Mouse (Mus musculus) megakaryocyte, embryonic 14.5 days (primary cell): ENCODE measurements at regions not wholly inside any gene's neighbourhood (a gene's known extent, or its start where the extent isn't known, plus 50 kb on each side); places are given as distances from the start of the nearest gene placed in this dataset.

Source experiments
- H3K27me3 ChIP-seq: replicated peaks from 2 replicates; pipeline ENCODE3; 2012; ENCODE audit warnings: inconsistent platforms
- H3K36me3 ChIP-seq: replicated peaks from 2 replicates; pipeline ENCODE3; 2012; ENCODE audit warnings: low read length, inconsistent platforms, mixed read lengths
- H3K4me1 ChIP-seq: 2 replicates; pipeline ENCODE4 v1.6.1; 2012; ENCODE audit warnings: inconsistent platforms
- H3K4me3 ChIP-seq: replicated peaks from 2 replicates; pipeline ENCODE3; 2012; ENCODE audit warnings: moderate library complexity, mild to moderate bottlenecking, inconsistent platforms
- H3K9me3 ChIP-seq: 2 replicates; pipeline ENCODE4 v1.6.1; 2012; ENCODE audit warnings: inconsistent platforms
- FLI1 ChIP-seq: IDR thresholded peaks from 2 replicates; pipeline ENCODE4 v1.6.1; 2012; ENCODE audit warnings: low read length, inconsistent platforms, mixed read lengths
- GATA1 ChIP-seq: IDR thresholded peaks from 3 replicates; pipeline ENCODE4 v1.6.1; 2012; ENCODE audit warnings: mixed read lengths, low read length, inconsistent platforms, borderline replicate concordance

- H3K36me3 ChIP-seq: no peaks in the 10 kb centered on the region
- H3K4me1 ChIP-seq: peaks cover 4% of the 10 kb centered on the region; the same call in 1 of the 2 replicates
- TF ChIP-seq FLI1 (no peak), GATA1 (no peak)
- no peaks in the 10 kb centered on the region for H3K9me3 ChIP-seq
- H3K27me3 ChIP-seq: no peaks in the 10 kb centered on the region
- H3K4me3 ChIP-seq: no peak overlapping the region
Measured at GRCm38 (mm10) chr14:46179024-46179423, 200.2 kb upstream of the Gm15217 start.

- no peaks in the 10 kb centered on the region for H3K9me3 ChIP-seq
- H3K4me3 ChIP-seq: no peak overlapping the region
- TF ChIP-seq GATA1: no peak
- no peak for TF ChIP-seq FLI1
- peaks cover 17% of the 10 kb centered on the region for H3K4me1 ChIP-seq
- H3K36me3 ChIP-seq: no peaks in the 10 kb centered on the region
- no peaks in the 10 kb centered on the region for H3K27me3 ChIP-seq
Measured at GRCm38 (mm10) chr14:46191639-46192399, 187.4 kb upstream of the Gm15217 start.

- Histone ChIP-seq H3K27me3 (no peaks in the 10 kb centered on the region), H3K9me3 (no peaks in the 10 kb centered on the region), H3K4me3 (no peak overlapping the region), H3K36me3 (no peaks in the 10 kb centered on the region), H3K4me1 (peaks cover 17% of the 10 kb centered on the region)
- TF ChIP-seq FLI1: no peak
- TF ChIP-seq GATA1: no peak
Measured at GRCm38 (mm10) chr14:46193577-46193976, 185.6 kb upstream of the Gm15217 start.

GRCm38 (mm10) chr14:46195939-46196338, 183.3 kb upstream of the Gm15217 start:
- peak overlapping the region; percentile 59 for H3K4me3 ChIP-seq
- H3K36me3 ChIP-seq: no peaks in the 10 kb centered on the region
- no peaks in the 10 kb centered on the region for H3K27me3 ChIP-seq
- TF ChIP-seq GATA1 (no peak), FLI1 (no peak)
- H3K4me1 ChIP-seq: peaks cover 17% of the 10 kb centered on the region
- H3K9me3 ChIP-seq: no peaks in the 10 kb centered on the region

- TF ChIP-seq GATA1 (no peak), FLI1 (no peak)
- no peaks in the 10 kb centered on the region for H3K27me3 ChIP-seq
- peaks cover 7% of the 10 kb centered on the region; the same call in 1 of the 2 replicates for H3K9me3 ChIP-seq
- no peak overlapping the region for H3K4me3 ChIP-seq
- H3K4me1 ChIP-seq: no peaks in the 10 kb centered on the region
- H3K36me3 ChIP-seq: no peaks in the 10 kb centered on the region
Measured at GRCm38 (mm10) chr14:46202818-46203217, 176.4 kb upstream of the Gm15217 start.

- H3K9me3 ChIP-seq: no peaks in the 10 kb centered on the region
- H3K27me3 ChIP-seq: no peaks in the 10 kb centered on the region
- H3K4me3 ChIP-seq: no peak overlapping the region
- H3K4me1 ChIP-seq: no peaks in the 10 kb centered on the region
- TF ChIP-seq GATA1 (no peak), FLI1 (no peak)
- no peaks in the 10 kb centered on the region for H3K36me3 ChIP-seq
Measured at GRCm38 (mm10) chr14:46220483-46220882, 158.7 kb upstream of the Gm15217 start.

- Histone ChIP-seq H3K4me3 (no peak overlapping the region), H3K9me3 (no peaks in the 10 kb centered on the region), H3K27me3 (no peaks in the 10 kb centered on the region), H3K4me1 (no peaks in the 10 kb centered on the region), H3K36me3 (no peaks in the 10 kb centered on the region)
- TF ChIP-seq GATA1 (no peak), FLI1 (no peak)
Measured at GRCm38 (mm10) chr14:46221897-46222669, 157.1 kb upstream of the Gm15217 start.

GRCm38 (mm10) chr14:46223008-46223407, 156.2 kb upstream of the Gm15217 start:
- TF ChIP-seq GATA1 (no peak), FLI1 (no peak)
- H3K27me3 ChIP-seq: no peaks in the 10 kb centered on the region
- no peaks in the 10 kb centered on the region for H3K4me1 ChIP-seq
- H3K36me3 ChIP-seq: no peaks in the 10 kb centered on the region
- no peaks in the 10 kb centered on the region for H3K9me3 ChIP-seq
- H3K4me3 ChIP-seq: no peak overlapping the region

- H3K9me3 ChIP-seq: no peaks in the 10 kb centered on the region
- H3K4me1 ChIP-seq: no peaks in the 10 kb centered on the region
- no peaks in the 10 kb centered on the region for H3K36me3 ChIP-seq
- no peak overlapping the region for H3K4me3 ChIP-seq
- no peak for TF ChIP-seq FLI1
- no peak for TF ChIP-seq GATA1
- no peaks in the 10 kb centered on the region for H3K27me3 ChIP-seq
Measured at GRCm38 (mm10) chr14:46224421-46224950, 154.7 kb upstream of the Gm15217 start.
